Mouse (Mus musculus): Measurements from ENCODE around the gene Iqgap2. TPM values are rescaled to one million over a fixed set of nuclear protein-coding genes. Genes with fewer than 3 reads are reported as not detected.

Iqgap2 gene
- polyA plus RNA-seq, 1 experiment from 2014 or later: 11.0 TPM

GRCm38 (mm10) chr13:95843411-95844026 lies 48.2 kb downstream of the Iqgap2 start:
- no peak for DNase-seq (ENCODE audit: low spot score)
- WGBS: 85% methylated on average over 10 of the region's 10 CpGs
- Histone ChIP-seq H3K27me3 (replicated peaks; ENCODE audit: low read depth, poor library complexity, severe bottlenecking) (no peaks in the 10 kb centered on the region), H3K27ac (replicated peaks) (no peak overlapping the region), H3K36me3 (replicated peaks) (no peaks in the 10 kb centered on the region), H3K4me1 (peaks cover 6% of the 10 kb centered on the region; the same call in 1 of the 2 replicates), H3K4me3 (no peak overlapping the region), H3K9me3 (no peaks in the 10 kb centered on the region)

GRCm38 (mm10) chr13:95842803-95843202 lies 48.9 kb downstream of the Iqgap2 start:
- H3K36me3 ChIP-seq (replicated peaks): no peaks in the 10 kb centered on the region
- 86% methylated on average over 7 of the region's 7 CpGs for WGBS
- no peak for DNase-seq (ENCODE audit: low spot score)
- no peak overlapping the region for H3K27ac ChIP-seq (replicated peaks)
- no peak overlapping the region for H3K4me3 ChIP-seq
- no peaks in the 10 kb centered on the region for H3K9me3 ChIP-seq
- H3K4me1 ChIP-seq: peaks cover 6% of the 10 kb centered on the region; the same call in 1 of the 2 replicates
- no peaks in the 10 kb centered on the region for H3K27me3 ChIP-seq (replicated peaks; ENCODE audit: low read depth, poor library complexity, severe bottlenecking)

- WGBS: 86% methylated on average over 1 of the region's 1 CpGs
- Histone ChIP-seq H3K9me3 (no peaks in the 10 kb centered on the region), H3K4me1 (peaks cover 6% of the 10 kb centered on the region; the same call in 1 of the 2 replicates), H3K4me3 (no peak overlapping the region), H3K27me3 (replicated peaks; ENCODE audit: low read depth, poor library complexity, severe bottlenecking) (no peaks in the 10 kb centered on the region), H3K27ac (replicated peaks) (no peak overlapping the region), H3K36me3 (replicated peaks) (no peaks in the 10 kb centered on the region)
- no peak for DNase-seq (ENCODE audit: low spot score)
These were observed 49.8 kb downstream of the Iqgap2 start for GRCm38 (mm10) chr13:95841946-95842345.

- no peak overlapping the region for H3K4me3 ChIP-seq
- WGBS: 94% methylated on average over 3 of the region's 3 CpGs
These were observed 54.8 kb downstream of the Iqgap2 start for GRCm38 (mm10) chr13:95836944-95837343.

GRCm38 (mm10) chr13:95833473-95833872 lies 58.2 kb downstream of the Iqgap2 start:
- no peak for DNase-seq (ENCODE audit: low spot score)
- Histone ChIP-seq H3K36me3 (replicated peaks) (peaks cover 15% of the 10 kb centered on the region), H3K27ac (replicated peaks) (no peak overlapping the region), H3K4me1 (peaks cover 11% of the 10 kb centered on the region), H3K4me3 (no peak overlapping the region), H3K27me3 (replicated peaks; ENCODE audit: low read depth, poor library complexity, severe bottlenecking) (no peaks in the 10 kb centered on the region), H3K9me3 (no peaks in the 10 kb centered on the region)
- 91% methylated on average over 6 of the region's 6 CpGs for WGBS

More at GRCm38 (mm10) chr13:95836944-95837343, 54.8 kb downstream of the Iqgap2 start:
- Histone ChIP-seq H3K9me3 (no peaks in the 10 kb centered on the region), H3K27me3 (replicated peaks; ENCODE audit: low read depth, poor library complexity, severe bottlenecking) (no peaks in the 10 kb centered on the region), H3K36me3 (replicated peaks) (peaks cover 15% of the 10 kb centered on the region), H3K27ac (replicated peaks) (no peak overlapping the region), H3K4me1 (peaks cover 9% of the 10 kb centered on the region)
- DNase-seq (ENCODE audit: low spot score): no peak

- 45% methylated on average over 3 of the region's 3 CpGs for WGBS
- H3K27ac ChIP-seq (replicated peaks): no peak overlapping the region
- no peak for DNase-seq (ENCODE audit: low spot score)
- no peaks in the 10 kb centered on the region for H3K9me3 ChIP-seq
- H3K36me3 ChIP-seq (replicated peaks): peaks cover 15% of the 10 kb centered on the region
- H3K4me1 ChIP-seq: peaks cover 11% of the 10 kb centered on the region
- H3K27me3 ChIP-seq (replicated peaks; ENCODE audit: low read depth, poor library complexity, severe bottlenecking): no peaks in the 10 kb centered on the region
- no peak overlapping the region for H3K4me3 ChIP-seq
These were observed 59.0 kb downstream of the Iqgap2 start for GRCm38 (mm10) chr13:95832712-95833111.

GRCm38 (mm10) chr13:95831760-95832159 lies 60.0 kb downstream of the Iqgap2 start:
- no peak overlapping the region for H3K4me3 ChIP-seq
- H3K27ac ChIP-seq (replicated peaks): no peak overlapping the region
- H3K27me3 ChIP-seq (replicated peaks; ENCODE audit: low read depth, poor library complexity, severe bottlenecking): no peaks in the 10 kb centered on the region
- H3K9me3 ChIP-seq: no peaks in the 10 kb centered on the region
- DNase-seq (ENCODE audit: low spot score): no peak
- H3K36me3 ChIP-seq (replicated peaks): peaks cover 15% of the 10 kb centered on the region
- H3K4me1 ChIP-seq: peaks cover 11% of the 10 kb centered on the region

- Histone ChIP-seq H3K4me3 (no peak overlapping the region), H3K27ac (replicated peaks) (no peak overlapping the region)
- WGBS: 89% methylated on average over 7 of the region's 7 CpGs
These were observed 62.1 kb downstream of the Iqgap2 start for GRCm38 (mm10) chr13:95829431-95830171.

GRCm38 (mm10) chr13:95828616-95829015 lies 63.1 kb downstream of the Iqgap2 start:
- H3K4me3 ChIP-seq: no peak overlapping the region
- 88% methylated on average over 5 of the region's 5 CpGs for WGBS
- no peak for DNase-seq (ENCODE audit: low spot score)
- no peaks in the 10 kb centered on the region for H3K9me3 ChIP-seq
- H3K27ac ChIP-seq (replicated peaks): no peak overlapping the region
- H3K36me3 ChIP-seq (replicated peaks): peaks cover 4% of the 10 kb centered on the region; the same call in 1 of the 2 replicates
- H3K27me3 ChIP-seq (replicated peaks; ENCODE audit: low read depth, poor library complexity, severe bottlenecking): no peaks in the 10 kb centered on the region
- H3K4me1 ChIP-seq: peaks cover 11% of the 10 kb centered on the region

More at GRCm38 (mm10) chr13:95829431-95830171, 62.1 kb downstream of the Iqgap2 start:
- DNase-seq (ENCODE audit: low spot score): no peak
- Histone ChIP-seq H3K36me3 (replicated peaks) (peaks cover 11% of the 10 kb centered on the region; the same call in 1 of the 2 replicates), H3K27me3 (replicated peaks; ENCODE audit: low read depth, poor library complexity, severe bottlenecking) (no peaks in the 10 kb centered on the region), H3K4me1 (peaks cover 11% of the 10 kb centered on the region), H3K9me3 (no peaks in the 10 kb centered on the region)

GRCm38 (mm10) chr13:95826178-95826577 lies 65.5 kb downstream of the Iqgap2 start:
- Histone ChIP-seq H3K27me3 (replicated peaks; ENCODE audit: low read depth, poor library complexity, severe bottlenecking) (no peaks in the 10 kb centered on the region), H3K36me3 (replicated peaks) (peaks cover 4% of the 10 kb centered on the region; the same call in 1 of the 2 replicates), H3K4me1 (peaks cover 6% of the 10 kb centered on the region; the same call in 1 of the 2 replicates), H3K4me3 (no peak overlapping the region), H3K27ac (replicated peaks) (no peak overlapping the region), H3K9me3 (no peaks in the 10 kb centered on the region)
- WGBS: 89% methylated on average over 6 of the region's 6 CpGs
- no peak for DNase-seq (ENCODE audit: low spot score)

GRCm38 (mm10) chr13:95822918-95823317 lies 68.8 kb downstream of the Iqgap2 start:
- no peak overlapping the region for H3K4me3 ChIP-seq
- peaks cover 4% of the 10 kb centered on the region; the same call in 1 of the 2 replicates for H3K36me3 ChIP-seq (replicated peaks)
- no peaks in the 10 kb centered on the region for H3K27me3 ChIP-seq (replicated peaks; ENCODE audit: low read depth, poor library complexity, severe bottlenecking)
- 86% methylated on average over 6 of the region's 6 CpGs for WGBS
- H3K4me1 ChIP-seq: peaks cover 11% of the 10 kb centered on the region
- H3K27ac ChIP-seq (replicated peaks): no peak overlapping the region
- no peak for DNase-seq (ENCODE audit: low spot score)
- H3K9me3 ChIP-seq: no peaks in the 10 kb centered on the region

- WGBS: 92% methylated on average over 9 of the region's 9 CpGs
- no peak overlapping the region for H3K27ac ChIP-seq (replicated peaks)
- no peak for DNase-seq (ENCODE audit: low spot score)
These were observed 71.7 kb downstream of the Iqgap2 start for GRCm38 (mm10) chr13:95820071-95820470.

GRCm38 (mm10) chr13:95818941-95819340 lies 72.8 kb downstream of the Iqgap2 start:
- 93% methylated on average over 4 of the region's 4 CpGs for WGBS
- Histone ChIP-seq H3K27ac (replicated peaks) (no peak overlapping the region), H3K4me3 (no peak overlapping the region), H3K9me3 (no peaks in the 10 kb centered on the region), H3K27me3 (replicated peaks; ENCODE audit: low read depth, poor library complexity, severe bottlenecking) (no peaks in the 10 kb centered on the region), H3K36me3 (replicated peaks) (no peaks in the 10 kb centered on the region), H3K4me1 (peaks cover 20% of the 10 kb centered on the region)
- DNase-seq (ENCODE audit: low spot score): no peak

More at GRCm38 (mm10) chr13:95820071-95820470, 71.7 kb downstream of the Iqgap2 start:
- peaks cover 4% of the 10 kb centered on the region; the same call in 1 of the 2 replicates for H3K36me3 ChIP-seq (replicated peaks)
- H3K4me1 ChIP-seq: peaks cover 20% of the 10 kb centered on the region
- no peak overlapping the region for H3K4me3 ChIP-seq
- H3K9me3 ChIP-seq: no peaks in the 10 kb centered on the region
- H3K27me3 ChIP-seq (replicated peaks; ENCODE audit: low read depth, poor library complexity, severe bottlenecking): no peaks in the 10 kb centered on the region
